Mouse (Mus musculus): ENCODE results near the gene Fam83d.
A peak's percentile ranks its signal among the peaks of the same experiment; 100 is the strongest.
"Not testable (repeated sequence)": the region's sequence is repeated elsewhere in the genome, so short reads cannot be mapped to it uniquely, and the experiment has no call there.

The Fam83d gene

GRCm38 (mm10) chr2:158767742-158768339, at the start of gene Fam83d:
Fam83d (plus strand) TSS chr2:158768093.
- peak; percentile 92 for DNase-seq

- DNase-seq = no peak
Observed at GRCm38 (mm10) chr2:158718816-158719549, 48.9 kb upstream of the Fam83d start.

- DNase-seq = no peak
Observed at GRCm38 (mm10) chr2:158720715-158721370, 47.0 kb upstream of the Fam83d start.

- no peak for DNase-seq
Observed at GRCm38 (mm10) chr2:158721481-158721880, 46.4 kb upstream of the Fam83d start.

- no peak for DNase-seq
Observed at GRCm38 (mm10) chr2:158722135-158722534, 45.8 kb upstream of the Fam83d start.

- DNase-seq = no peak
Observed at GRCm38 (mm10) chr2:158722991-158723551, 44.8 kb upstream of the Fam83d start.

- DNase-seq = no peak
Observed at GRCm38 (mm10) chr2:158723806-158724205, 44.1 kb upstream of the Fam83d start.

- no peak for DNase-seq
Observed at GRCm38 (mm10) chr2:158726252-158726651, 41.6 kb upstream of the Fam83d start.

GRCm38 (mm10) chr2:158728061-158728815, 39.7 kb upstream of the Fam83d start:
- DNase-seq = no peak

GRCm38 (mm10) chr2:158730896-158731295, 37.0 kb upstream of the Fam83d start:
- DNase-seq = no peak

- DNase-seq = no peak
Observed at GRCm38 (mm10) chr2:158732521-158732920, 35.4 kb upstream of the Fam83d start.

GRCm38 (mm10) chr2:158733136-158733535, 34.8 kb upstream of the Fam83d start:
- DNase-seq = no peak

- DNase-seq = no peak
Observed at GRCm38 (mm10) chr2:158733914-158734313, 34.0 kb upstream of the Fam83d start.

- DNase-seq = peak; percentile 62
Observed at GRCm38 (mm10) chr2:158734500-158735152, 33.3 kb upstream of the Fam83d start.

- DNase-seq = no peak
Observed at GRCm38 (mm10) chr2:158735340-158735739, 32.6 kb upstream of the Fam83d start.

- DNase-seq = not testable (repeated sequence)
Observed at GRCm38 (mm10) chr2:158736247-158736646, 31.6 kb upstream of the Fam83d start.

GRCm38 (mm10) chr2:158738591-158738990, 29.3 kb upstream of the Fam83d start:
- no peak for DNase-seq

- DNase-seq = no peak
Observed at GRCm38 (mm10) chr2:158739113-158739512, 28.8 kb upstream of the Fam83d start.

- DNase-seq = no peak
Observed at GRCm38 (mm10) chr2:158741011-158741501, 26.8 kb upstream of the Fam83d start.

GRCm38 (mm10) chr2:158742431-158742830, 25.5 kb upstream of the Fam83d start:
- no peak for DNase-seq

- DNase-seq = no peak
Observed at GRCm38 (mm10) chr2:158743518-158744141, 24.3 kb upstream of the Fam83d start.

GRCm38 (mm10) chr2:158745049-158745482, 22.8 kb upstream of the Fam83d start:
- peak; percentile 24 for DNase-seq
